Mouse (Mus musculus) liver, postnatal 0 days (tissue): ENCODE results near the gene Rnf41.

Source experiments
- CTCF ChIP-seq: sonication (generic); IDR thresholded peaks from 2 replicates; pipeline ENCODE4 v1.5.1; 2016; ENCODE audit warnings: antibody characterized with exemption, low read depth
- EP300 ChIP-seq: IDR thresholded peaks from 2 replicates; pipeline ENCODE4 v1.6.1; 2016; ENCODE audit warnings: antibody characterized with exemption, low read depth, mild to moderate bottlenecking

- TF ChIP-seq CTCF (no peak), EP300 (no peak)
These were observed 49.6 kb upstream of the Rnf41 start for GRCm38 (mm10) chr10:128361836-128362235.
